Mouse (Mus musculus) left cerebral cortex, postnatal 10 days (tissue): Measurements from ENCODE around the gene Mcu. TPM values are rescaled to one million over a fixed set of nuclear protein-coding genes. Genes with fewer than 3 reads are reported as not detected.

ENCODE experiments used
- DNase-seq, 2 experiments: peaks; one replicate each; pipeline ENCODE4 v3.0.0; 2021 to 2022; ENCODE audit warnings: low spot score in 2 of 2, mixed read lengths in 1 of 2; ENCODE audit errors: extremely low spot score in 1 of 2
- intact Hi-C: fragments of 180-260 bp; cut with DNase I; formaldehyde crosslinking; loops from one replicate; pipeline ENCODE4 v1.15.1; 2025
- total RNA-seq, 2 experiments: library from RNA; stranded (reverse); gene quantifications; 2 replicates each; pipeline ENCODE4 v1.2.3; 2021

Mcu gene
- total RNA-seq, 2 experiments from 2014 or later = 65.9 to 67.9 TPM

- no peak for DNase-seq
- intact Hi-C loops = no loop called here
These were observed 149.9 kb downstream of the Mcu start for GRCm38 (mm10) chr10:59466626-59467025.

GRCm38 (mm10) chr10:59465546-59465945 lies 150.9 kb downstream of the Mcu start:
- intact Hi-C loops = no loop called here

GRCm38 (mm10) chr10:59462307-59462706 lies 154.2 kb downstream of the Mcu start:
- intact Hi-C loops = no loop called here
- DNase-seq = no peak

More at GRCm38 (mm10) chr10:59465546-59465945, 150.9 kb downstream of the Mcu start:
- DNase-seq = no peak

- DNase-seq = peak in 1 of 2 experiments; percentile 37
- intact Hi-C loops = no loop called here
These were observed 156.7 kb downstream of the Mcu start for GRCm38 (mm10) chr10:59459767-59460166.

GRCm38 (mm10) chr10:59454631-59455030 lies 161.9 kb downstream of the Mcu start:
- DNase-seq = no peak
- intact Hi-C loops = no loop called here

- intact Hi-C loops = no loop called here
- DNase-seq = no peak
These were observed 164.7 kb downstream of the Mcu start for GRCm38 (mm10) chr10:59451839-59452238.

GRCm38 (mm10) chr10:59447546-59447945 lies 168.9 kb downstream of the Mcu start:
- no peak for DNase-seq
- intact Hi-C loops = no loop called here

- no peak for DNase-seq
- intact Hi-C loops = no loop called here
These were observed 169.5 kb downstream of the Mcu start for GRCm38 (mm10) chr10:59446911-59447437.

GRCm38 (mm10) chr10:59444635-59445034 lies 171.9 kb downstream of the Mcu start:
- intact Hi-C loops = no loop called here
- DNase-seq = no peak

- intact Hi-C loops = no loop called here
These were observed 172.4 kb downstream of the Mcu start for GRCm38 (mm10) chr10:59444106-59444505.

GRCm38 (mm10) chr10:59443212-59443611 lies 173.3 kb downstream of the Mcu start:
- intact Hi-C loops = no loop called here

More at GRCm38 (mm10) chr10:59444106-59444505, 172.4 kb downstream of the Mcu start:
- no peak for DNase-seq

GRCm38 (mm10) chr10:59441735-59442134 lies 174.8 kb downstream of the Mcu start, which contains the start of gene Oit3:
Gene Oit3 (minus strand): TSS chr10:59441778.
- DNase-seq = no peak

More at GRCm38 (mm10) chr10:59443212-59443611, 173.3 kb downstream of the Mcu start:
- DNase-seq = no peak

GRCm38 (mm10) chr10:59440177-59440576 lies 176.3 kb downstream of the Mcu start:
- intact Hi-C loops = no loop called here
- DNase-seq = no peak

More at GRCm38 (mm10) chr10:59441735-59442134, 174.8 kb downstream of the Mcu start, which contains the start of gene Oit3:
- intact Hi-C loops = no loop called here

GRCm38 (mm10) chr10:59439508-59439931 lies 177.0 kb downstream of the Mcu start:
- intact Hi-C loops = no loop called here

GRCm38 (mm10) chr10:59438651-59439050 lies 177.8 kb downstream of the Mcu start:
- intact Hi-C loops = no loop called here

More at GRCm38 (mm10) chr10:59439508-59439931, 177.0 kb downstream of the Mcu start:
- DNase-seq = no peak

GRCm38 (mm10) chr10:59435746-59436145 lies 180.7 kb downstream of the Mcu start:
- intact Hi-C loops = no loop called here
- no peak for DNase-seq

More at GRCm38 (mm10) chr10:59438651-59439050, 177.8 kb downstream of the Mcu start:
- DNase-seq = no peak

GRCm38 (mm10) chr10:59430701-59431218 lies 185.7 kb downstream of the Mcu start:
- no peak for DNase-seq
- intact Hi-C loops = no loop called here

- intact Hi-C loops = no loop called here
- no peak for DNase-seq
These were observed 186.9 kb downstream of the Mcu start for GRCm38 (mm10) chr10:59429448-59430135.

- intact Hi-C loops = no loop called here
- DNase-seq = no peak
These were observed 190.1 kb downstream of the Mcu start for GRCm38 (mm10) chr10:59426371-59426770.

GRCm38 (mm10) chr10:59425369-59425768 lies 191.1 kb downstream of the Mcu start:
- intact Hi-C loops = no loop called here
- no peak for DNase-seq
